In genomic region chr5:53049046-53049445, GRCm38 (mm10) we compare ENCODE assay signal across 8 mouse cellular contexts. TPM values are rescaled to one million over a fixed set of nuclear protein-coding genes. Genes with fewer than 3 reads are reported as not detected.
A peak's percentile ranks its signal among the peaks of the same experiment; 100 is the strongest.
DNase-seq lines count a peak whose midpoint lies in the region; ATAC-seq and TF ChIP-seq lines count a peak whose summit lies in the region.

No protein-coding gene starts in this region.

- no peak for ATAC-seq in hindbrain, embryonic 12.5 days (ENCODE audit: low FRiP score)
- ATAC-seq in limb, embryonic 14.5 days (ENCODE audit: low FRiP score, low read depth): peak; percentile 26; the same call in 1 of the 2 replicates
- ATAC-seq in midbrain, embryonic 14.5 days (ENCODE audit: low FRiP score, low TSS enrichment): peak; percentile 58

- peak overlapping the region; percentile 49; the same call in 1 of the 2 replicates for H3K9ac ChIP-seq in hindbrain, embryonic 12.5 days
- H3K9ac ChIP-seq in limb, embryonic 14.5 days (ENCODE audit: low read depth, low read length, severe bottlenecking): peak overlapping the region; percentile 44; the same call in 1 of the 2 replicates
- peak overlapping the region; percentile 52 for H3K9ac ChIP-seq in midbrain, embryonic 14.5 days (replicated peaks; ENCODE audit: low read length)

- H3K27me3 ChIP-seq in hindbrain, embryonic 12.5 days: peaks cover 24% of the 10 kb centered on the region
- H3K27me3 ChIP-seq in limb, embryonic 14.5 days (ENCODE audit: control insufficient read depth, insufficient read depth, low read length): peaks cover 19% of the 10 kb centered on the region; the same call in 1 of the 2 replicates
- H3K27me3 ChIP-seq in midbrain, embryonic 14.5 days (ENCODE audit: control insufficient read depth, insufficient read depth, low read length): peaks cover 19% of the 10 kb centered on the region; the same call in 1 of the 2 replicates

- TF ChIP-seq CTCF in layer of hippocampus, adult 2 months (conservative IDR thresholded peaks at IDR 0.05): no peak

- H3K4me1 ChIP-seq in hindbrain, embryonic 12.5 days: peaks cover 5% of the 10 kb centered on the region; the same call in 1 of the 2 replicates
- no peaks in the 10 kb centered on the region for H3K4me1 ChIP-seq in limb, embryonic 14.5 days (ENCODE audit: control insufficient read depth, insufficient read depth, low read length)
- peaks cover 4% of the 10 kb centered on the region; the same call in 1 of the 2 replicates for H3K4me1 ChIP-seq in midbrain, embryonic 14.5 days (ENCODE audit: control insufficient read depth, insufficient read depth, low read length)

- H3K4me3 ChIP-seq in hindbrain, embryonic 12.5 days: peak overlapping the region; percentile 31
- peak overlapping the region; percentile 33 for H3K4me3 ChIP-seq in limb, embryonic 14.5 days (replicated peaks; ENCODE audit: low read length)
- peak overlapping the region; percentile 36 for H3K4me3 ChIP-seq in midbrain, embryonic 14.5 days (replicated peaks; ENCODE audit: low read depth, low read length)
- H3K4me3 ChIP-seq in layer of hippocampus, adult 2 months: no peak overlapping the region

- peak; percentile 11 for DNase-seq in urinary bladder, postnatal 25 days (ENCODE audit: low spot score)
- no peak for DNase-seq in urinary bladder, adult 2 months (ENCODE audit: low spot score)
- DNase-seq in limb, embryonic 14.5 days (ENCODE audit: low spot score): peak; percentile 20
- peak; percentile 58 for DNase-seq in midbrain, embryonic 14.5 days
- DNase-seq in layer of hippocampus, adult 2 months (ENCODE audit: low spot score in 2 of 2): no peak
- DNase-seq in MN1 (ENCODE audit: low spot score): no peak
- no peak for DNase-seq in left cerebral cortex, postnatal 4 days

- TF ChIP-seq POLR2A in limb, embryonic 14.5 days (IDR thresholded peaks at IDR 0.05; ENCODE audit: borderline replicate concordance, extremely low read depth, insufficient read depth, insufficient read length): no peak

- H3K4me2 ChIP-seq in hindbrain, embryonic 12.5 days (replicated peaks): peak overlapping the region; percentile 74
- peak overlapping the region; percentile 61 for H3K4me2 ChIP-seq in limb, embryonic 14.5 days (replicated peaks; ENCODE audit: low read depth, low read length, severe bottlenecking)
- peak overlapping the region; percentile 66 for H3K4me2 ChIP-seq in midbrain, embryonic 14.5 days (ENCODE audit: low read length)

- WGBS in hindbrain, embryonic 12.5 days: 2% methylated on average over 37 of the region's 39 CpGs
- under 1% methylated on average over 37 of the region's 39 CpGs for WGBS in limb, embryonic 14.5 days
- under 1% methylated on average over 39 of the region's 39 CpGs for WGBS in midbrain, embryonic 14.5 days

- H3K9me3 ChIP-seq in hindbrain, embryonic 12.5 days (replicated peaks): no peaks in the 10 kb centered on the region
- H3K9me3 ChIP-seq in limb, embryonic 14.5 days (ENCODE audit: control insufficient read depth, low read length): no peaks in the 10 kb centered on the region
- H3K9me3 ChIP-seq in midbrain, embryonic 14.5 days (ENCODE audit: control insufficient read depth, low read length): no peaks in the 10 kb centered on the region

- no peak overlapping the region for H3K27ac ChIP-seq in hindbrain, embryonic 12.5 days
- H3K27ac ChIP-seq in limb, embryonic 14.5 days (replicated peaks; ENCODE audit: low read depth, low read length): no peak overlapping the region
- H3K27ac ChIP-seq in midbrain, embryonic 14.5 days (replicated peaks; ENCODE audit: low read depth, low read length): no peak overlapping the region
- no peak overlapping the region for H3K27ac ChIP-seq in layer of hippocampus, adult 2 months

- intact Hi-C loops in left cerebral cortex, postnatal 4 days (cut with DNase I): no loop called here

- no peaks in the 10 kb centered on the region for H3K36me3 ChIP-seq in hindbrain, embryonic 12.5 days
- H3K36me3 ChIP-seq in limb, embryonic 14.5 days (ENCODE audit: control insufficient read depth, insufficient read depth, low read length): no peaks in the 10 kb centered on the region
- no peaks in the 10 kb centered on the region for H3K36me3 ChIP-seq in midbrain, embryonic 14.5 days (ENCODE audit: control insufficient read depth, insufficient read depth, low read length)

RNA-seq across cellular contexts. Expression of gene Slc34a2, which starts 11.2 kb away (rescaled TPM):
- 0.03 TPM in 1 of 2 replicates, not detected in the other for polyA plus RNA-seq in urinary bladder, adult 2 months (2012; rRNA removed)
- polyA plus RNA-seq in hindbrain, embryonic 12.5 days (2016; fragmentation: Nextera tagmentation; extraction: Ambion mirVana): 0.06 TPM in 1 of 2 replicates, not detected in the other
- polyA plus RNA-seq in limb, embryonic 14.5 days (2012; rRNA removed): 0.03 and 0.14 TPM in 2 replicates
- polyA plus RNA-seq in limb, embryonic 14.5 days (2014; fragmentation: Nextera tagmentation; extraction: Ambion mirVana): 0.11 and 0.18 TPM in 2 replicates
- not detected in 2 replicates for polyA plus RNA-seq in midbrain, embryonic 14.5 days (2014; fragmentation: Nextera tagmentation; extraction: Ambion mirVana)
- not detected for total RNA-seq in layer of hippocampus, adult 2 months (2021)
- under 1 TPM in 1 of 2 experiments, not detected in 1; 0.14 TPM for total RNA-seq in left cerebral cortex, postnatal 4 days (2021)

Comparison
In these comparisons a context has a peak if more than half of its experiments do, and no peak if none do; other contexts are left out.
1. DNase-seq: peak in urinary bladder, postnatal 25 days (single experiment), limb, embryonic 14.5 days (single experiment) and midbrain, embryonic 14.5 days (single experiment); none in urinary bladder, adult 2 months (single experiment), layer of hippocampus, adult 2 months (0 of 2), MN1 (single experiment) and left cerebral cortex, postnatal 4 days (single experiment).
2. Peak in every context shown above with its lines, with median percentiles within 50 percentile points of each other: H3K4me2 ChIP-seq and H3K9ac ChIP-seq.